Mouse (Mus musculus) retina, postnatal 1 day (tissue): Measurements from ENCODE around the gene Vmn2r59.
"Not testable (repeated sequence)": the region's sequence is repeated elsewhere in the genome, so short reads cannot be mapped to it uniquely, and the experiment has no call there.

Experiments used
- DNase-seq: peaks from one replicate; pipeline ENCODE4 v3.0.0-alpha.2; 2012

The Vmn2r59 gene

GRCm38 (mm10) chr7:42058923-42059322 lies at the start of gene Vmn2r59:
Gene Vmn2r59, minus strand, starts transcription at chr7:42059023.
- DNase-seq, result no peak

GRCm38 (mm10) chr7:42107470-42107869 lies 48.6 kb upstream of the Vmn2r59 start, which contains the start of gene Vmn2r60:
Gene Vmn2r60, plus strand, starts transcription at chr7:42107770.
- DNase-seq, result no peak

GRCm38 (mm10) chr7:42107061-42107460 lies 48.2 kb upstream of the Vmn2r59 start:
- not testable (repeated sequence) for DNase-seq
